Mouse (Mus musculus) hindbrain, embryonic 13.5 days (tissue): Measurements from ENCODE around the gene Chdh. TPM values are rescaled to one million over a fixed set of nuclear protein-coding genes. Genes with fewer than 3 reads are reported as not detected.

ENCODE experiments used
- microRNA-seq: library from miRNA; unstranded; fragments of <30 nt; microRNA quantifications from one replicate; pipeline ENCODE4, GENCODE M21; 2016
- polyA plus RNA-seq: library from polyadenylated mRNA; unstranded; fragments of >200 nt; fragmentation: Nextera tagmentation; extraction: Ambion mirVana; gene quantifications from 2 replicates; pipeline ENCODE4 v1.2.1, GENCODE M21; 2015

Gene Chdh
- polyA plus RNA-seq, 1 experiment from 2014 or later = 0.48 TPM

Small RNA genes lying within 50 kb of the gene (microRNA-seq; reads per million reads assigned to microRNA genes)
- gene Mir6947 = not detected

Other genes starting within 250 kb of the Chdh start
- gene Selenok, start 40.7 kb upstream of the Chdh start, polyA plus RNA-seq = 440 and 455 TPM in 2 replicates
- gene Actr8, start 30.7 kb upstream of the Chdh start, polyA plus RNA-seq = 83.9 and 86.6 TPM in 2 replicates
- 0.93 and 1.4 TPM in 2 replicates for gene Il17rb, start 127 bp upstream of the Chdh start, polyA plus RNA-seq